Mouse (Mus musculus): Measurements from ENCODE around the gene Nova1. TPM values are rescaled to one million over a fixed set of nuclear protein-coding genes. Genes with fewer than 3 reads are reported as not detected.

The Nova1 gene
- polyA plus RNA-seq (2016; fragmentation: Nextera tagmentation; extraction: Ambion mirVana): 51.1 and 56.7 TPM in 2 replicates

GRCm38 (mm10) chr12:46818856-46819347 lies at the start of gene Nova1:
Gene Nova1, minus strand, starts transcription at chr12:46818929.
- H3K9me3 ChIP-seq: no peaks in the 10 kb centered on the region
- ATAC-seq (ENCODE audit: low FRiP score, low read depth): peak; percentile 83
- 1% methylated on average over 21 of the region's 68 CpGs for WGBS
- H3K4me1 ChIP-seq: peaks cover 13% of the 10 kb centered on the region
- H3K9ac ChIP-seq (replicated peaks): peak within 1 kb of the TSS; percentile 95
- H3K4me2 ChIP-seq (replicated peaks): peak within 1 kb of the TSS; percentile 64
- peak within 1 kb of the TSS; percentile 85 for H3K4me3 ChIP-seq
- no peaks in the 10 kb centered on the region for H3K27me3 ChIP-seq
- H3K36me3 ChIP-seq: no peaks in the 10 kb centered on the region
- H3K27ac ChIP-seq (replicated peaks): peak within 1 kb of the TSS; percentile 100

GRCm38 (mm10) chr12:46819348-46820022 lies 756 bp upstream of the Nova1 start:
- Histone ChIP-seq H3K36me3 (no peaks in the 10 kb centered on the region), H3K9me3 (no peaks in the 10 kb centered on the region), H3K27ac (replicated peaks) (peak overlapping the region; percentile 100), H3K27me3 (no peaks in the 10 kb centered on the region), H3K4me2 (replicated peaks) (peak overlapping the region; percentile 64), H3K4me3 (peak overlapping the region; percentile 85), H3K4me1 (peaks cover 11% of the 10 kb centered on the region), H3K9ac (replicated peaks) (peak overlapping the region; percentile 95)
- ATAC-seq (ENCODE audit: low FRiP score, low read depth): peak; percentile 95
- under 1% methylated on average over 57 of the region's 57 CpGs for WGBS

GRCm38 (mm10) chr12:46818021-46818855 lies 491 bp downstream of the Nova1 start:
- ATAC-seq (ENCODE audit: low FRiP score, low read depth): peak; percentile 48
- H3K27me3 ChIP-seq: no peaks in the 10 kb centered on the region
- H3K36me3 ChIP-seq: no peaks in the 10 kb centered on the region
- H3K27ac ChIP-seq (replicated peaks): peak overlapping the region; percentile 100
- peak overlapping the region; percentile 85 for H3K4me3 ChIP-seq
- WGBS: under 1% methylated on average over 61 of the region's 61 CpGs
- peaks cover 13% of the 10 kb centered on the region for H3K4me1 ChIP-seq
- H3K9ac ChIP-seq (replicated peaks): peak overlapping the region; percentile 95
- no peaks in the 10 kb centered on the region for H3K9me3 ChIP-seq
- H3K4me2 ChIP-seq (replicated peaks): peak overlapping the region; percentile 64

GRCm38 (mm10) chr12:46817211-46817803 lies 1.4 kb downstream of the Nova1 start:
- Histone ChIP-seq H3K36me3 (no peaks in the 10 kb centered on the region), H3K4me1 (peaks cover 13% of the 10 kb centered on the region), H3K4me2 (replicated peaks) (peak overlapping the region; percentile 64), H3K9me3 (no peaks in the 10 kb centered on the region), H3K4me3 (peak overlapping the region; percentile 85), H3K27me3 (no peaks in the 10 kb centered on the region), H3K9ac (replicated peaks) (peak overlapping the region; percentile 95), H3K27ac (replicated peaks) (peak overlapping the region; percentile 100)
- no peak for ATAC-seq (ENCODE audit: low FRiP score, low read depth)
- 4% methylated on average over 14 of the region's 14 CpGs for WGBS

- H3K9ac ChIP-seq (replicated peaks): peak overlapping the region; percentile 95
These were observed 2.4 kb downstream of the Nova1 start for GRCm38 (mm10) chr12:46816291-46816690.

GRCm38 (mm10) chr12:46815697-46816096 lies 3.0 kb downstream of the Nova1 start:
- peak overlapping the region; percentile 64 for H3K4me2 ChIP-seq (replicated peaks)
- H3K9ac ChIP-seq (replicated peaks): peak overlapping the region; percentile 95
- H3K27ac ChIP-seq (replicated peaks): peak overlapping the region; percentile 84
- 42% methylated on average over 5 of the region's 5 CpGs for WGBS
- no peak for ATAC-seq (ENCODE audit: low FRiP score, low read depth)
- no peaks in the 10 kb centered on the region for H3K36me3 ChIP-seq
- peaks cover 13% of the 10 kb centered on the region for H3K4me1 ChIP-seq
- H3K9me3 ChIP-seq: no peaks in the 10 kb centered on the region
- peak overlapping the region; percentile 85 for H3K4me3 ChIP-seq
- H3K27me3 ChIP-seq: no peaks in the 10 kb centered on the region

More at GRCm38 (mm10) chr12:46816291-46816690, 2.4 kb downstream of the Nova1 start:
- 30% methylated on average over 3 of the region's 3 CpGs for WGBS
- H3K9me3 ChIP-seq: no peaks in the 10 kb centered on the region
- peak overlapping the region; percentile 64 for H3K4me2 ChIP-seq (replicated peaks)
- no peaks in the 10 kb centered on the region for H3K27me3 ChIP-seq
- H3K36me3 ChIP-seq: no peaks in the 10 kb centered on the region
- peak overlapping the region; percentile 84 for H3K27ac ChIP-seq (replicated peaks)
- H3K4me3 ChIP-seq: peak overlapping the region; percentile 85
- no peak for ATAC-seq (ENCODE audit: low FRiP score, low read depth)
- H3K4me1 ChIP-seq: peaks cover 13% of the 10 kb centered on the region

- H3K27ac ChIP-seq (replicated peaks): no peak overlapping the region
- no peaks in the 10 kb centered on the region for H3K9me3 ChIP-seq
- H3K9ac ChIP-seq (replicated peaks): no peak overlapping the region
- ATAC-seq (ENCODE audit: low FRiP score, low read depth): no peak
- H3K4me3 ChIP-seq: peak overlapping the region; percentile 85
- H3K4me2 ChIP-seq (replicated peaks): peak overlapping the region; percentile 64
- no peaks in the 10 kb centered on the region for H3K27me3 ChIP-seq
- 75% methylated on average over 4 of the region's 4 CpGs for WGBS
- H3K4me1 ChIP-seq: peaks cover 13% of the 10 kb centered on the region
- no peaks in the 10 kb centered on the region for H3K36me3 ChIP-seq
These were observed 3.9 kb downstream of the Nova1 start for GRCm38 (mm10) chr12:46814820-46815219.

GRCm38 (mm10) chr12:46801311-46801710 lies 17.4 kb downstream of the Nova1 start:
- H3K4me3 ChIP-seq: no peak overlapping the region
- ATAC-seq (ENCODE audit: low FRiP score, low read depth): no peak
- H3K4me1 ChIP-seq: no peaks in the 10 kb centered on the region
- no peaks in the 10 kb centered on the region for H3K27me3 ChIP-seq
- no peaks in the 10 kb centered on the region for H3K9me3 ChIP-seq
- no peak overlapping the region for H3K9ac ChIP-seq (replicated peaks)
- 90% methylated on average over 1 of the region's 1 CpGs for WGBS
- no peaks in the 10 kb centered on the region for H3K36me3 ChIP-seq
- no peak overlapping the region for H3K27ac ChIP-seq (replicated peaks)
- H3K4me2 ChIP-seq (replicated peaks): no peak overlapping the region

GRCm38 (mm10) chr12:46782301-46783280 lies 36.1 kb downstream of the Nova1 start:
- no peak overlapping the region for H3K9ac ChIP-seq (replicated peaks)
- no peak overlapping the region for H3K27ac ChIP-seq (replicated peaks)
- H3K4me1 ChIP-seq: no peaks in the 10 kb centered on the region
- 60% methylated on average over 8 of the region's 8 CpGs for WGBS
- H3K9me3 ChIP-seq: no peaks in the 10 kb centered on the region
- ATAC-seq (ENCODE audit: low FRiP score, low read depth): no peak
- H3K4me3 ChIP-seq: no peak overlapping the region
- H3K4me2 ChIP-seq (replicated peaks): no peak overlapping the region
- no peaks in the 10 kb centered on the region for H3K27me3 ChIP-seq
- no peaks in the 10 kb centered on the region for H3K36me3 ChIP-seq

GRCm38 (mm10) chr12:46781481-46781880 lies 37.2 kb downstream of the Nova1 start:
- no peak overlapping the region for H3K4me2 ChIP-seq (replicated peaks)
- no peaks in the 10 kb centered on the region for H3K9me3 ChIP-seq

GRCm38 (mm10) chr12:46780983-46781382 lies 37.7 kb downstream of the Nova1 start:
- 91% methylated on average over 2 of the region's 2 CpGs for WGBS
- no peak overlapping the region for H3K9ac ChIP-seq (replicated peaks)
- H3K4me2 ChIP-seq (replicated peaks): no peak overlapping the region
- H3K36me3 ChIP-seq: no peaks in the 10 kb centered on the region
- H3K9me3 ChIP-seq: no peaks in the 10 kb centered on the region
- no peaks in the 10 kb centered on the region for H3K27me3 ChIP-seq
- H3K4me3 ChIP-seq: no peak overlapping the region
- H3K27ac ChIP-seq (replicated peaks): no peak overlapping the region
- no peak for ATAC-seq (ENCODE audit: low FRiP score, low read depth)
- no peaks in the 10 kb centered on the region for H3K4me1 ChIP-seq

More at GRCm38 (mm10) chr12:46781481-46781880, 37.2 kb downstream of the Nova1 start:
- no peaks in the 10 kb centered on the region for H3K4me1 ChIP-seq
- peak; percentile 47; the same call in 1 of the 2 replicates for ATAC-seq (ENCODE audit: low FRiP score, low read depth)
- no peak overlapping the region for H3K4me3 ChIP-seq
- no peak overlapping the region for H3K9ac ChIP-seq (replicated peaks)
- no peaks in the 10 kb centered on the region for H3K27me3 ChIP-seq
- no peaks in the 10 kb centered on the region for H3K36me3 ChIP-seq
- H3K27ac ChIP-seq (replicated peaks): no peak overlapping the region

All from midbrain, embryonic 12.5 days (tissue).